Mouse (Mus musculus): ENCODE measurements at regions not wholly inside any gene's neighbourhood (a gene's known extent, or its start where the extent isn't known, plus 50 kb on each side); places are given as distances from the start of the nearest gene placed in this dataset.

DNA sequence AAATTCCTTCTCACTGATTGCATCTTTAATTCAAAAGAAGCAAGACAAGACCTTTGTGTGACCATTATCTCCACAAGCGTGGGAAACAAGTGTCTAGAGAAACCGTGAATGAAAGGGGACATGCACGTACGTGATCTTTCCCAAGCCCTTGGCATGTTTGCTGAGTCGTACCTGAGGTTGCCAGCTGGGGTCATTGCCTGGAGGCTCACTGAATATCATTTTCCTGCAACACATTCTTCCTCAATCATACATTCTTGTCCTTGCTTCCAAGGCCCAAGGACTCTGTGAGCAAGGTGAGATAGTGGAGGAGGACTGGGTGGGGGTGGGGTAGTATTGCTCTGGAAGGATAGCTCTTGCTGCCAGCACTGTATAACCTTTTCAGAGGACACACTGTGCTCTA, 108.5 kb upstream of the Slc24a5 start:
- H3K36me3 ChIP-seq (ENCODE audit: control insufficient read depth, insufficient read depth, low read length) = no peaks in the 10 kb centered on the region
- no peak overlapping the region for H3K4me3 ChIP-seq (ENCODE audit: low read depth, low read length)
- no peak for TF ChIP-seq CTCF (IDR thresholded peaks at IDR 0.05; ENCODE audit: low read depth)
- no peak for TF ChIP-seq EP300 (optimal IDR thresholded peaks at IDR 0.05)
- H3K27me3 ChIP-seq (ENCODE audit: control insufficient read depth, insufficient read depth, low read length) = no peaks in the 10 kb centered on the region
- no peaks in the 10 kb centered on the region for H3K4me1 ChIP-seq (replicated peaks; ENCODE audit: control insufficient read depth, insufficient read depth)
- H3K27ac ChIP-seq (replicated peaks) = no peak overlapping the region
- no peak overlapping the region for H3K4me2 ChIP-seq (replicated peaks; ENCODE audit: low read depth)
- no peak overlapping the region for H3K9ac ChIP-seq (ENCODE audit: low read length)
- WGBS = 67% methylated on average over 5 of the region's 5 CpGs
- H3K9me3 ChIP-seq (ENCODE audit: control insufficient read depth, low read length) = no peaks in the 10 kb centered on the region
- ATAC-seq (ENCODE audit: low FRiP score, low TSS enrichment) = no peak
- DNase-seq (ENCODE audit: low spot score) = no peak

DNA sequence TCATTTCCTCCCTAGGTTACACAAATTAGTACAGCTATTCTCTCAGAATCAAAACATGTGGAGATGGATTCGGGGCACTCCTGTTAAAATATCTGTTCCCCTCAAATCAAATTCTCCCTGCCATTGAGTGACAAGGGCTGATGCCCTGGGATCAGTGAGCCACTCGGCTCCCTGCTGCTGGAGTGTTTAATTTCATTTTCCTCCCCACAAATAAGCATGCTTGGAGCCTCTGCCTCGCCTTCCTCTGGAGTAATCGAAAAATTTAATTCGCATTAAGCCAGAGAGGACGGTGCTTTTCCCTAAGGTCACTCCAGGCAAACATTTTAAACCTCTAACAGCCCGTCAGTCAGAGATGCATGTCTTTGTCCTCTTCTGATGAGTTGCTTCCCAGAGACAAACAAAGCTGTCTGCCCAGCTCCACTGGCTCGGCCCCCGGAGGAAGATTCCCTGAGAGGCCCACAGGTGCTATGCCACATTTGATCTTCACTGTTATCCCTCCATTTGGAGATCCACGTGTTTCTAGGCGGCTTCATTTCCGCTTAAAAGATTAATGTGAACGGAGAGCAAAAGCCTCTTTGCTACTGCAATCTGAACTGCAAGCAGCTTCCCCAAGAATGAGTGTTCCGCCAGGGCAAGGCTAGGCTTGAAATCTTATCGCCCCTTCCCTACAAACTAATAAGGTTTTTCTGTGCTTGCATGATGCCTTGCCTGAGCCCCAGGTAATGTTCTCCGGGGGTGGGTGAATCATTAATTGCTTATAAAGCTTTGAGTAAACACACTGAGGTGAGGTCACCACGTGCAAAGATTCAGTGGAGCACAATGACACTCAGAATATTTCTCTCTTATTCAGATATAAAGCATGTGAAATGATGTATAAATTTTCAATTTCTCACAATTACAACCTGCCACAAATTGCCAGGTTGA, 95.8 kb upstream of the Slc24a5 start:
- Histone ChIP-seq H3K9me3 (ENCODE audit: control insufficient read depth, low read length) (no peaks in the 10 kb centered on the region), H3K4me2 (replicated peaks; ENCODE audit: low read depth) (no peak overlapping the region), H3K9ac (ENCODE audit: low read length) (no peak overlapping the region), H3K36me3 (ENCODE audit: control insufficient read depth, insufficient read depth, low read length) (no peaks in the 10 kb centered on the region), H3K4me3 (ENCODE audit: low read depth, low read length) (no peak overlapping the region), H3K4me1 (replicated peaks; ENCODE audit: control insufficient read depth, insufficient read depth) (no peaks in the 10 kb centered on the region), H3K27me3 (ENCODE audit: control insufficient read depth, insufficient read depth, low read length) (no peaks in the 10 kb centered on the region), H3K27ac (replicated peaks) (no peak overlapping the region)
- DNase-seq (ENCODE audit: low spot score) (peak; percentile 14), ATAC-seq (ENCODE audit: low FRiP score, low TSS enrichment) (0 out of 2 replicates have a peak, but pooled peaks have one; percentile 26)
- 19% methylated on average over 17 of the region's 17 CpGs for WGBS
- TF ChIP-seq CTCF (IDR thresholded peaks at IDR 0.05; ENCODE audit: low read depth) = no peak

DNA sequence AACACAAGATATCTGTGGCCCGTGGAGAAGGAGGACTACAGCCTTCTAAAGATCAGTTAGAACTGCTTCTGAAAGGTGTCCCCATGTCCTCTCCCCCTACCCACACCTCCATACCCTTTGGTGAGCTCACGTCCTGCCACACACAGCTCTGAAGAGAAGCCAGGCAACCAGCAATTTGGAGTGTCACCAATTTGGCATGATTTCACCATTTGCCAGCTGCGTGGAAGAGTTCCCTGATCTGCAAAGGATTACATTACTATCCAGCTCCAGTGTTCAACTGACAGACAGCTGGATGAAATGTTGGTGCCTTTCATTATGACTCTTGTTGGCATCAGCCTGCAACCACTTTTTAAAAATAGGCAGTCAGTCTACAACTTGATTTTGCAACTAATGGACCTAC, 92.8 kb upstream of the Slc24a5 start:
- WGBS = 65% methylated on average over 3 of the region's 3 CpGs
- ATAC-seq (ENCODE audit: low FRiP score, low TSS enrichment) = no peak

DNA sequence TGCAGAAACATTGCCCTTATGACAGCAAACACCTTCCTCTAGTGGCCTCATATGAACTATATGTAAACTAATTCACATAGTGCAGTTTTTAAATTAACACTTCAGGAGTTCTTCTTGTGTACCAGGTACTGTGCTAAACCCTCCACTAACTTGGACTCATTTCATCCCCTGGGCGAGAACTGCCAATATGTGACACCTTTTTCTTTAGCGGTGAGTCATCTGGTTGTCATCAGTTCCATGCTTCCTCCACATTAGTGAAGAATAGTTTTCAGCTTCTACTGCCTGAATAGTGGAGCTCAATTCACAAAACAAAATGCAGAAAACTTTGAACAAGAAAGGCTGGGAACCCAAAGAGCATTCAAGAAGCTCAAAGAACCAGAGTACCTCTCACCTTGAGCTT, 76.9 kb upstream of the Slc24a5 start:
- no peaks in the 10 kb centered on the region for H3K36me3 ChIP-seq (ENCODE audit: control insufficient read depth, insufficient read depth, low read length)
- no peaks in the 10 kb centered on the region for H3K27me3 ChIP-seq (ENCODE audit: control insufficient read depth, insufficient read depth, low read length)
- TF ChIP-seq CTCF (IDR thresholded peaks at IDR 0.05; ENCODE audit: low read depth) (no peak), EP300 (optimal IDR thresholded peaks at IDR 0.05) (no peak)
- no peaks in the 10 kb centered on the region for H3K4me1 ChIP-seq (replicated peaks; ENCODE audit: control insufficient read depth, insufficient read depth)
- 87% methylated on average over 2 of the region's 2 CpGs for WGBS
- no peak overlapping the region for H3K4me3 ChIP-seq (ENCODE audit: low read depth, low read length)
- no peak for ATAC-seq (ENCODE audit: low FRiP score, low TSS enrichment)
- no peak for DNase-seq (ENCODE audit: low spot score)
- no peak overlapping the region for H3K4me2 ChIP-seq (replicated peaks; ENCODE audit: low read depth)
- no peak overlapping the region for H3K27ac ChIP-seq (replicated peaks)
- no peaks in the 10 kb centered on the region for H3K9me3 ChIP-seq (ENCODE audit: control insufficient read depth, low read length)
- no peak overlapping the region for H3K9ac ChIP-seq (ENCODE audit: low read length)

More for the DNA sequence above, 92.8 kb upstream of the Slc24a5 start:
- no peaks in the 10 kb centered on the region for H3K27me3 ChIP-seq (ENCODE audit: control insufficient read depth, insufficient read depth, low read length)
- no peak overlapping the region for H3K4me3 ChIP-seq (ENCODE audit: low read depth, low read length)
- H3K4me2 ChIP-seq (replicated peaks; ENCODE audit: low read depth) = no peak overlapping the region
- H3K9me3 ChIP-seq (ENCODE audit: control insufficient read depth, low read length) = no peaks in the 10 kb centered on the region
- TF ChIP-seq EP300 (optimal IDR thresholded peaks at IDR 0.05) = no peak
- no peak for TF ChIP-seq CTCF (IDR thresholded peaks at IDR 0.05; ENCODE audit: low read depth)
- H3K36me3 ChIP-seq (ENCODE audit: control insufficient read depth, insufficient read depth, low read length) = no peaks in the 10 kb centered on the region
- no peak overlapping the region for H3K27ac ChIP-seq (replicated peaks)
- H3K4me1 ChIP-seq (replicated peaks; ENCODE audit: control insufficient read depth, insufficient read depth) = no peaks in the 10 kb centered on the region
- H3K9ac ChIP-seq (ENCODE audit: low read length) = no peak overlapping the region
- no peak for DNase-seq (ENCODE audit: low spot score)

DNA sequence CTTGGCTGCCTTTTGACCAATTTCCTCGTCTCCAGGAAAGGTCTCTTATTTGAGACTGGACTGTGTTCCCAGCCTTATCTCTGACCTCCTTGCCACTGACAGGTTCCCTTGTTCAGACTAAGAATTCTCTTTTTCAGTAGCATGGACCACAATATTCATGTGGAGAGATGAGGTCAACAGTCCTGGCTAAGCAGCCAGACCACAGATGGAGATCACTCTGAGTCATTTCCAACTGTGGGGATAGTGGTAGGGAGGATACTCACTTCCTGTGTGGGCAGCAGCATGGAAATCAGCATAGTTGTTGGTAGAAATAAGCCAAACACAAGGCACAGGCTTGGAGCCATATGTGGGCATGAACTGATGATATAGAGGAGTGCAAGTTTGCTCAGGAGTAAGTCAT, 52.9 kb upstream of the Slc24a5 start:
- DNase-seq (ENCODE audit: low spot score) (no peak), ATAC-seq (ENCODE audit: low FRiP score, low TSS enrichment) (no peak)
- no peak overlapping the region for H3K9ac ChIP-seq (ENCODE audit: low read length)
- no peaks in the 10 kb centered on the region for H3K27me3 ChIP-seq (ENCODE audit: control insufficient read depth, insufficient read depth, low read length)
- no peaks in the 10 kb centered on the region for H3K9me3 ChIP-seq (ENCODE audit: control insufficient read depth, low read length)
- no peaks in the 10 kb centered on the region for H3K36me3 ChIP-seq (ENCODE audit: control insufficient read depth, insufficient read depth, low read length)
- 59% methylated on average over 1 of the region's 1 CpGs for WGBS
- H3K4me1 ChIP-seq (replicated peaks; ENCODE audit: control insufficient read depth, insufficient read depth) = no peaks in the 10 kb centered on the region
- H3K4me3 ChIP-seq (ENCODE audit: low read depth, low read length) = no peak overlapping the region
- H3K27ac ChIP-seq (replicated peaks) = no peak overlapping the region
- no peak for TF ChIP-seq EP300 (optimal IDR thresholded peaks at IDR 0.05)
- TF ChIP-seq CTCF (IDR thresholded peaks at IDR 0.05; ENCODE audit: low read depth) = no peak
- H3K4me2 ChIP-seq (replicated peaks; ENCODE audit: low read depth) = no peak overlapping the region

DNA sequence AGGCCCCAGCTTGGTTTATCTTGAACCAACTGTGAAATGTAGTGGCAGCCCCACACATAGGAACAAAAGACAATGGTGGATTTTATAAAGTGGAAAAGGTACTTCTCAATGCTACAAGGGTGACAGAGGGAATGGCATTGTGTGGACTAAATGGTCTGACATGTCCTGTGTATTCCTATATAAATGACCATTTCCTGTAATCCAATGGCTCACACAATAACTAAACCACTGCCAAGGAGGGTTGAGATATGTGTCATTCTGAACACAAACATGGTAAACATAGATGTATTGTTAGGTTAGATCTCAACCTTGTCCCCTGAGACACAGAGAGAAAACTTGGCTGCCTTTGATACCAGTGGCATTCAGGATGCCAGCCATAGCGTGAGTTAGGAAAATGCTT, 51.0 kb upstream of the Slc24a5 start:
- whole genome bisulfite sequencing = 89% methylated on average over 1 of the region's 1 CpGs
- DNase-seq (ENCODE audit: low spot score) (no peak), ATAC-seq (ENCODE audit: low FRiP score, low TSS enrichment) (no peak)
- TF ChIP-seq EP300 (optimal IDR thresholded peaks at IDR 0.05) (no peak), CTCF (IDR thresholded peaks at IDR 0.05; ENCODE audit: low read depth) (no peak)
- no peaks in the 10 kb centered on the region for H3K36me3 ChIP-seq (ENCODE audit: control insufficient read depth, insufficient read depth, low read length)
- no peak overlapping the region for H3K4me3 ChIP-seq (ENCODE audit: low read depth, low read length)
- no peaks in the 10 kb centered on the region for H3K9me3 ChIP-seq (ENCODE audit: control insufficient read depth, low read length)
- no peaks in the 10 kb centered on the region for H3K4me1 ChIP-seq (replicated peaks; ENCODE audit: control insufficient read depth, insufficient read depth)
- no peak overlapping the region for H3K27ac ChIP-seq (replicated peaks)
- H3K27me3 ChIP-seq (ENCODE audit: control insufficient read depth, insufficient read depth, low read length) = no peaks in the 10 kb centered on the region
- no peak overlapping the region for H3K9ac ChIP-seq (ENCODE audit: low read length)
- no peak overlapping the region for H3K4me2 ChIP-seq (replicated peaks; ENCODE audit: low read depth)
